Mouse (Mus musculus): ENCODE data around the gene Ncf1.

DNA sequence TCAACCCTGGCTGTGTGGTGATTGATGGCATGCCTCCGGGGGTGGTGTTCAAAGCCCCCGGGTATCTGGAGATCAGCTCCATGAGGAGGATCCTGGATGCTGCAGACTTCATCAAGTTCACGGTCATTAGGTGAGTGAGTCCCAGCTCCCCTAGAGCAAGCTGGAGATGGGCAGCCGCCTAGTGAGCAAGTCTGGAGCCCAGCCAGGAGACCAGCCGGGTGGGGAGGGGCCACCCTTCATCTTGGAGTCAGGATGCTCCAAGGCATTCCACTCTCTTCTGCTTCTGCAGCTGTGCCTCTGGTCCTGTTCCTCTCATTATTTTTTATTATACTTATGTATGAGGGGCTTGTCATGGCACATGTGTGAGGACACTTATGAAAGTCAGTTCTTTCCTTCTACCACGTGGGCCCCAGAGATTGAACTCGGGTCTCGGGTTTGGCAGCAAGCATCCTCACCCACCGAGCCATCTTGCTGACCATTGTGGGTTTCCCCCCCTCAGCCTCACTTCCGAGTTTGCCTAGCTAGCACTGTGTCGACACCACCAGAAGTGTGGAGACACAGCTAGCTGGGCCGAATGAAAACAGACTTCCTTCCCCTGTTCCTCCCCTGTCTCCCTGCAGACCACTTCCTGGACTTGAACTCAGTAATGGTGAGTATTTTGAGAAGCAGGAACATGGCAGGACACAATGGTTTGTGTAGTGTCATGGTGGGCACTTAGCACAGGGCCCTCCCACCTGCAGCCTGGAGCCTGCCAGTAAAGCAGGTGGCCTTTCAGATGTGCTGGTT, 15.2 kb downstream of the Ncf1 start:
- TF ChIP-seq CTCF (IDR thresholded peaks at IDR 0.05; ENCODE audit: extremely low read depth, insufficient read length, insufficient replicate concordance, low read depth, low read length): no peak
- TF ChIP-seq POLR2A (IDR thresholded peaks at IDR 0.05; ENCODE audit: low read depth, low read length): no peak

Measured in small intestine, adult 2 months (tissue).